Comparison of ENCODE assay signal across 25 mouse cellular contexts in genomic region chr12:59821698-59822097, GRCm38 (mm10).
"Had no signal": no experiment of that assay in that cellular context is flagged by ENCODE, and none has a peak within 500 bp of the region (broad histone marks: within the 10 kb centered on the region; RNA-seq: fewer than 3 reads in every experiment).

No protein-coding gene starts in this region.

- H3K4me3 ChIP-seq: embryonic facial prominence, embryonic 10.5 days; embryonic facial prominence, embryonic 12.5 days; embryonic facial prominence, embryonic 13.5 days; embryonic facial prominence, embryonic 15.5 days; erythroblast, embryonic 14.5 days; forebrain, embryonic 10.5 days; forebrain, embryonic 12.5 days; forebrain, embryonic 13.5 days; forebrain, embryonic 15.5 days; gastrocnemius, adult 2 months; heart, adult 2 months had no signal

- H3K27ac ChIP-seq: embryonic facial prominence, embryonic 10.5 days; embryonic facial prominence, embryonic 12.5 days; embryonic facial prominence, embryonic 13.5 days; embryonic facial prominence, embryonic 15.5 days; forebrain, embryonic 10.5 days; forebrain, embryonic 12.5 days; forebrain, embryonic 13.5 days; forebrain, embryonic 15.5 days; gastrocnemius, adult 2 months; heart, adult 2 months had no signal

- ATAC-seq: forebrain, embryonic 13.5 days; forebrain, embryonic 14.5 days; forebrain, embryonic 15.5 days; forebrain, embryonic 16.5 days; forebrain, postnatal 0 days had no signal

- H3K27me3 ChIP-seq: embryonic facial prominence, embryonic 12.5 days; embryonic facial prominence, embryonic 13.5 days; embryonic facial prominence, embryonic 15.5 days; forebrain, embryonic 12.5 days; forebrain, embryonic 13.5 days; forebrain, embryonic 15.5 days had no signal

- H3K4me2 ChIP-seq: embryonic facial prominence, embryonic 12.5 days; embryonic facial prominence, embryonic 13.5 days; embryonic facial prominence, embryonic 15.5 days; forebrain, embryonic 12.5 days; forebrain, embryonic 13.5 days; forebrain, embryonic 15.5 days had no signal

- H3K36me3 ChIP-seq: embryonic facial prominence, embryonic 10.5 days; embryonic facial prominence, embryonic 12.5 days; embryonic facial prominence, embryonic 13.5 days; embryonic facial prominence, embryonic 15.5 days; forebrain, embryonic 10.5 days; forebrain, embryonic 12.5 days; forebrain, embryonic 15.5 days had no signal

- H3K9me3 ChIP-seq: embryonic facial prominence, embryonic 10.5 days; embryonic facial prominence, embryonic 12.5 days; embryonic facial prominence, embryonic 13.5 days; embryonic facial prominence, embryonic 15.5 days; forebrain, embryonic 10.5 days; forebrain, embryonic 12.5 days; forebrain, embryonic 13.5 days; forebrain, embryonic 15.5 days had no signal

- DNase-seq: cerebellum, adult 2 months; cerebellum, adult 8-10 months; cerebellum, adult 9-10 months; cerebellum, adult 9-11 months; cerebellum, postnatal 25 days; cerebellum, postnatal 36 days; embryo, embryonic 11 days; forebrain, postnatal 0 days; gastrocnemius, adult 2 months; gastrocnemius, postnatal 10 days; gastrocnemius, postnatal 25 days; gastrocnemius, postnatal 36 days; heart, adult 18-20 months; heart, adult 2 months had no signal

- H3K4me1 ChIP-seq: embryonic facial prominence, embryonic 10.5 days; embryonic facial prominence, embryonic 12.5 days; embryonic facial prominence, embryonic 15.5 days; forebrain, embryonic 10.5 days; forebrain, embryonic 12.5 days; forebrain, embryonic 13.5 days; forebrain, embryonic 15.5 days had no signal

- H3K9ac ChIP-seq: embryonic facial prominence, embryonic 12.5 days; embryonic facial prominence, embryonic 13.5 days; embryonic facial prominence, embryonic 15.5 days; forebrain, embryonic 12.5 days; forebrain, embryonic 13.5 days; forebrain, embryonic 15.5 days; forebrain, postnatal 0 days had no signal
